Mouse (Mus musculus): ENCODE measurements around the gene Ugt1a7c. TPM values are rescaled to one million over a fixed set of nuclear protein-coding genes. Genes with fewer than 3 reads are reported as not detected.
"Not testable (repeated sequence)": the region's sequence is repeated elsewhere in the genome, so short reads cannot be mapped to it uniquely, and the experiment has no call there.

Gene Ugt1a7c
- total RNA-seq, 2 experiments from 2014 or later: 7.1 to 11.0 TPM

- ATAC-seq (replicated peaks; ENCODE audit: low FRiP score, poor library complexity, severe bottlenecking): no peak
Measured at GRCm38 (mm10) chr1:88218591-88218990, 123.7 kb downstream of the Ugt1a7c start.

GRCm38 (mm10) chr1:88219054-88219453 lies 124.2 kb downstream of the Ugt1a7c start:
- ATAC-seq (replicated peaks; ENCODE audit: low FRiP score, poor library complexity, severe bottlenecking): no peak

DNA sequence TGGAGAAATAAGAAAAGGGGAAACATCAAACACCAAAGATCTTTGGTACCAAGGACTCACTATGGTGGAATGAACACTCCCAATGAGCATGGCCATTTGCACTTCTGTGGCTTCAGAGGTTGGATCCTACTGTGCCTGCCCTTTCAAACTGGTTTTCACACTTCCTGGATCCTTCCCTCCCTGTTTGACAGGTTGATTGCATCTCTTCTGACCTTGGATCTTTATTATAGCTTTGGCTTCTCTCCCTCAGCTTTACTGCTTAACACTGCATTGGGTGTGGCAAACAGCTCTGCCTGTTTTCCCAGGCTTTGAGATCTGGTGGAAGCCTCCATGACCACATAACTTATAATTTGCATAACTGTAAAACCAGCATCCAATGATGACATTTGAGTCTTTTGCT lies 125.5 kb downstream of the Ugt1a7c start:
- ATAC-seq (replicated peaks; ENCODE audit: low FRiP score, poor library complexity, severe bottlenecking): no peak

GRCm38 (mm10) chr1:88222216-88222615 lies 127.4 kb downstream of the Ugt1a7c start:
- no peak for ATAC-seq (replicated peaks; ENCODE audit: low FRiP score, poor library complexity, severe bottlenecking)

GRCm38 (mm10) chr1:88223011-88223515 lies 128.2 kb downstream of the Ugt1a7c start:
- ATAC-seq (replicated peaks; ENCODE audit: low FRiP score, poor library complexity, severe bottlenecking): not testable (repeated sequence)

DNA sequence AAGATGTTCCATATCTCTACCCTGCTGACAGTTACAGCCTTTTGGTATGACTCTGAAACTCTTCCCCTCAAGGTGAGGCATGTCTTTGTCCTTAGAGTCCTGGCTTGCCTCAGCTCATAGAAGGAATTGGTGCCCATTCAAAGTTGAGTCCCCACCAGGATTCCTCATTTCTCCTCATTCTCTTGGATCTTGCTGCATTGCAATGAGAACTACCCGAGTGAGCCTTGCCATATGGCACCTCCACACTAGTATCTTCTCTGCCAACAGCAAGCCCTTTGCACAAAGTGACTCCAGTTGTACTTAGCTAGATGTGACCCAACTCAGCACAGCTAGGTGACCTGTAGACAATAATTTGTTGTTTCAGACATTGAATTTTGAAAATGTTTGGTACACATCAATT lies 128.7 kb downstream of the Ugt1a7c start:
- no peak for ATAC-seq (replicated peaks; ENCODE audit: low FRiP score, poor library complexity, severe bottlenecking)

DNA sequence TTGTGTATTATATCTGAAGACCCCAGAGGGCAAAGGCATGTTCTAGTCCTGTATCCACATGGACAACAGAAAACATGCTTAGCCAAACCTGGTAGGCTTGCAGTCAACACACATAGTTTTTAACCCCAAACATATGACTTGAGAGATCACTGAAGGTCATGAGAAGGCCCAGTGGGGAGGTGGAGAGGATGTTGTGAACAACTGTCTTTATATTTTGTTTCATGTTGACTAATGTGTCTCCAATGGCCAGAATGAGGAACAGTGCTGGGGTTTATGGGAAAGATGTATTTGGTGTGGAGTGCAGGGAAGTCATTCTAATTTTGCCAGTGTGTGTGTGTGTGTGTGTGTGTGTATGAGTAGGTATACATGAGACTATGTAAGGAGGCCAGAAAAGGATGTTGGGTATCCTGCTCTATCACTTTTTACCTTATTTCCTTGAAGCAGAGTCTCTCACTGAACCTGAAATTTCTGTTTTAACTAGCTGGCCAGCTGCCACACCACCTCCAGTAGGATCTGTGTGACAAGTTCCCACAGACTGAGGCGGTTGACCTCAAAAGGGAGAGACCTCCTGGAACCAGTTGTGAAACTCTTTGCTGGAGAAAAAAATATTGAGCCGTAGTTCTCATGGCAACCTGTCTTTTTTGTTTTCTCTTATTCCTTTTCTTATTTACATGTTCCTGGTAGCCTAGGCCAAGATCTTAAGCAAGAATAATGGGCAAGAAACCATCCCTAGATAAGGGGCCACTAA lies 129.3 kb downstream of the Ugt1a7c start:
- no peak for ATAC-seq (replicated peaks; ENCODE audit: low FRiP score, poor library complexity, severe bottlenecking)

DNA sequence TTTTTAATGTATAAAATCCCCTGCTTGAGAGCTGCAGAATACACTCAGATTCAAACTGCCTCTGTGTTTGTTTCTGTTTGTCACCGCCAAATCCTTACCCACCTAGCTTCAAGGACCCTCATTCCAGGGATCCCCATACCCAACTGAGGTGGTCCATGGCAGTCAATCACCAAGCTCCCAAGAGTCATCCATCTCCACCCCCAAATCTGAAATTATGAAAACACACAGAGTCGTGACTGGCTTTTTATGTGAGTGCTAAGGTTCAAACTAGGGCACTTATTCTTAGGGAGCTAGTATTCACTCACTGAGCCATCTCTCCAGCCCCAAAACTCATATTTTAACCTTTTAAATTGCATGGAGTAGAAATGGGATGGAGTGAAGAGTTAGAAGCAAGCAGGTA lies 130.4 kb downstream of the Ugt1a7c start:
- ATAC-seq (replicated peaks; ENCODE audit: low FRiP score, poor library complexity, severe bottlenecking): not testable (repeated sequence)

DNA sequence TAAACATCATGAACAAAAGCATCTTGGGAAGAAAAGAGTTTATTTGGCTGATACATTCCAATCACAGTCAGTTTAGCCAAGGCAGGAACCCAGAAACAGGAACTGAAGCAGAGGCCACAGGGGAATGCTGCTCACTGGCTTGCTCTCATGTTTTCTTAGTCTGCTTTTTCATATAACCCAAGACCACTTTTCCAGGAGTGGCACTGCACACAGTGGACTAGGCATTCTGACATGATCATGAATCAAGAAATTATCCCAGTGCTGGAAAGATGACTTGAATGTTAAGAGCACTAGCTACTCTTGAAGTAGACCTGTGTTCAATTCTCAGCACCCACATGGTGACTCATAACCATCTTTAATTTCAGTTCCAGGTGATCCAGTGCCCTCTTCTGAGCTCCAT lies 130.9 kb downstream of the Ugt1a7c start:
- no peak for ATAC-seq (replicated peaks; ENCODE audit: low FRiP score, poor library complexity, severe bottlenecking)

GRCm38 (mm10) chr1:88226670-88227379 lies 132.0 kb downstream of the Ugt1a7c start, which contains the start of gene Mroh2a:
TSS of gene Mroh2a (plus strand) at chr1:88226986.
- ATAC-seq (replicated peaks; ENCODE audit: low FRiP score, poor library complexity, severe bottlenecking): no peak

DNA sequence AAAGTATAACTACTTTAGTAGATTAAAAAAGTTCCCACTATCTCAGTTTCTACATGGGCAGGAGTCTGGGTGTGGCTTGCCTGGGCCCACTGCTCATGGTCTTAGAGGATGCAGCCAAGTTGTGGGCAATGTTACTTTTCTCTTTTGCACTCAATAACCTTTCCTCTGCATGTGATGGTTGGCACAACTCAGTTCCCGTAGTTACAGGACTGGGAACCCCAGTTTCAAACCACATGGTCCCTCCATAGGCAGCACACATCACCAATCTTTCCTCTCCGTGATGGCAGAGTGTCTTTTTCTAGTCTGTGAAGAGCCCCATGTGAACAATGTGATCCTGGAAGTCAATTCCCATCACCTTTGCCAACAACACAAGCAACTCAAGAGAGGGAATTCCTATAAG lies 132.6 kb downstream of the Ugt1a7c start:
- peak; percentile 23; the same call in 1 of the 2 replicates for ATAC-seq (replicated peaks; ENCODE audit: low FRiP score, poor library complexity, severe bottlenecking)

- ATAC-seq (replicated peaks; ENCODE audit: low FRiP score, poor library complexity, severe bottlenecking): no peak
Measured at GRCm38 (mm10) chr1:88228121-88228520, 133.3 kb downstream of the Ugt1a7c start.

DNA sequence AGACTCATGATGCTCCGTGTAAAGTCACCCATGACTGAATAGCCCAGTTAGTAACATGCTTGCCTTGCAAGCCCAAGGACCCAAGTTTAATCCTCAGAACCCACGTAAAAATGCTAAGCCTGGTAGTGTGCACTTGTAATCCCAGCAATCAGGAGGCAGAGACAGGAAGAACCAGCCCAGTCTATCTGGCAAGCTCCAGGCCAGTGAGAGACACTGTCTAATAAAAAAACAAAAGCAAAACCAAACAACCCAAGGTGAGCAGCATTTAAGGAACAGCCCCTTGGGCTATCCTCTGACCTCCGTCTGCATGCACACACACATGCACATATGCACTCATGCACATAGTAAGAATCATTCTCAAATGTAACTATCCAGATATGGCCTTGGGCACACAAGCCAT lies 134.7 kb downstream of the Ugt1a7c start:
- ATAC-seq (replicated peaks; ENCODE audit: low FRiP score, poor library complexity, severe bottlenecking): no peak

DNA sequence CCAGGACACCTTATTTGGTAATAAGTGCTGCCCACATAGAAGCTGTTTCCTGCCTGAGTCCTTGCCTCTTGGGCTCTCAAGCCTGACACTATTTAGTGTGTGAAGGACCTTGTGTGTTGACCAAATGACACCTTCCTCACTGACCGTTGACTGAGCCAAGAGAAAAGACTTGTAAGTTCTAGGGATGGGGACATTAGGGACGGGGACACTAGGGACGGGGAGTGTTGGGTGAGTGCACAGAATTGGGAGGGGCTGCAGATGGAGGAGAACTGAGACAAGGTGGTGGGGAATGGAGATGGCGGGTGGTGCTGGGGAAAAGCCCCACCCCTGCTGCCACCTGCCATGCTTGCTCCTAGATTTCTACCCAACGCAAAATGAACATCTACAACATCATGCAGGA lies 135.1 kb downstream of the Ugt1a7c start:
- ATAC-seq (replicated peaks; ENCODE audit: low FRiP score, poor library complexity, severe bottlenecking): no peak

GRCm38 (mm10) chr1:88230421-88230820 lies 135.6 kb downstream of the Ugt1a7c start:
- ATAC-seq (replicated peaks; ENCODE audit: low FRiP score, poor library complexity, severe bottlenecking): no peak

DNA sequence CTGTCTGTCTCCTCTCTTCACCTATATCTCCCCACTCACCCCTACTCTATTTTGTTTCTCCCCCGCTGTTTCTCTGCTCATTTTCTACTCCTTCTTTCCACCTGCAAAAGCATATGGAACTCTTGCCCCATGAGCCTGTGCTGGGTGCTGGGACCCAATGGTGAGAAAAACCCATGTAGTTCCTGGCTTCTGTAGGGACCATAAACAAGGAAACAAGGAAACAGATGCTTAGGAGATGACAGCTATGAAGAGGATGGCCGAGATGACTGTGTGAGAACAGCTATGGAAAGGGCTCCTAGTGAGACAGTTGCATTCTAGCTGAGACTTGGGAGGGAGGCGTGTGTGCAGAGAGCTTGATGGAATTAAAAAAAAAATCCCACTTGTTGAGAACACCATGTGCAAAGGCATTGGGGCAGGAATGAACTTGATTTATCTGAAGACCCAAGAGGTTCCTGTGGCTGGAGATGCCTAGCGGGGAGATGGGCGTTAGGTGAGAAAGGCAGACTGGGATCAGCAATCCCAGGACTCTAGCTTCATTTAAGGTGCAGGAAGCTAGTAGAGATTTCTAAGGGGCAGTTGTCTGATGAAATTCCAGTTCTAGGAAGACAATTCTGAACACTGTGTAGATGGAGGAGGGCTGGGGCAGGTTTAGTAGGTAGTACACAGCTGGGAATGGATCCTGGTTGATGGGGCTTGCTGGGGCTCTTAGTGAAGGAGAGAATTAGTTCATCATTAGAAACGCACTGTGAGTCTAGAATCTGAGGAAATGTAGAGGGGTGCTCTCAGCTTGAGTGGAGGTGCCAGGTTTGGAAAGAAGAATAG lies 136.3 kb downstream of the Ugt1a7c start:
- ATAC-seq (replicated peaks; ENCODE audit: low FRiP score, poor library complexity, severe bottlenecking): no peak

DNA sequence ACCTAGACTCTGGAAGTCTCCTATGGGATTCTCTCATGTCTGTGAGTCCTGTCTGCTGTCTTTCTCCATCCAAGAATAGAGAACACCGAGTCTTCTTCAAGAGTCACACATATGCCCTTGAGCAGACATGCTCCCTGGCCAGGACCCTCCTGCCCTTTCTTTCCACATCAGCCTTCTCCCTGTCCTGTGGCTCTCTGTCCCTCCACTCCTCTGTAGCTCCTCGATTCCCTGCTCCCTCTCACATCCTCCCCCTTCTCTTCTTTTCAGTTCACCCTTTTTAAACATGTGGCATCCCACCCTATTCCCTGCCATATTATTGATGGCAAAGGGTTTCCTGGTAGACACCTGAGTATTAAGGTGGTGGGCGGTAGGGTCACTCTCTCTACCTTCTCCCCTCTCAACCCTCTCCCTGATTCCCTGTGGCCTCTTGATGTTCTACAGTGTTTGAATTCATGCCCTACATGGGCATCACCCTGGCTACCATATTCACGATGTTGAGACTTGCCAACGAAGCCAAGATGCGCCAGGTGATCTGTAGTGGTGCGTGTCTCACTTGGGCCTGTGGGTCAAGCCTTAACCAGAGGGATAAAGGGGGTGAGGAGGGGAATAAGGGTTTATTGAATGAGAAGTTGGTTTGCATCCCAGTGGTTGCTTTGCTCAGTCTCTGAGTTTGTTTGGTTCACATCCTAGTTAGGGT lies 137.1 kb downstream of the Ugt1a7c start:
- ATAC-seq (replicated peaks; ENCODE audit: low FRiP score, poor library complexity, severe bottlenecking): no peak

- ATAC-seq (replicated peaks; ENCODE audit: low FRiP score, poor library complexity, severe bottlenecking): no peak
Measured at GRCm38 (mm10) chr1:88232664-88233380, 138.0 kb downstream of the Ugt1a7c start.

Measured in erythroblast, adult 5-6 weeks (primary cell).